Mouse (Mus musculus) embryonic facial prominence, embryonic 14.5 days (tissue): ENCODE data around the gene Ddx31. TPM values are rescaled to one million over a fixed set of nuclear protein-coding genes. Genes with fewer than 3 reads are reported as not detected.

ENCODE experiments used
- polyA plus RNA-seq: library from polyadenylated mRNA; unstranded; fragments of >200 nt; fragmentation: Nextera tagmentation; extraction: Ambion mirVana; gene quantifications from 2 replicates; pipeline ENCODE4 v1.2.1, GENCODE M21; 2014

The Ddx31 gene
- polyA plus RNA-seq, 1 experiment from 2014 or later: 13.3 TPM

Other genes with a start within 250 kb of the Ddx31 start
- 0.13 and 0.55 TPM in 2 replicates for gene Gfi1b, start 218.4 kb upstream of the Ddx31 start, polyA plus RNA-seq
- 15.3 and 16.0 TPM in 2 replicates for gene Tsc1, start 199.2 kb upstream of the Ddx31 start, polyA plus RNA-seq
- gene Spaca9, start 140.7 kb upstream of the Ddx31 start, polyA plus RNA-seq: 3.2 and 4.4 TPM in 2 replicates
- 1.2 and 2.0 TPM in 2 replicates for gene Ak8, start 140.2 kb upstream of the Ddx31 start, polyA plus RNA-seq
- 20.5 and 20.6 TPM in 2 replicates for gene Gtf3c4, start within 50 bp of the Ddx31 start, polyA plus RNA-seq
- 0.11 TPM in 1 of 2 replicates, not detected in the other for gene Barhl1, start 76.3 kb downstream of the Ddx31 start, polyA plus RNA-seq
- gene Cfap77, start 214.7 kb downstream of the Ddx31 start, polyA plus RNA-seq: 0.29 and 0.79 TPM in 2 replicates
- 7.0 and 7.4 TPM in 2 replicates for gene Ttf1, start 219.9 kb downstream of the Ddx31 start, polyA plus RNA-seq